Mouse (Mus musculus): ENCODE data around the gene Epyc. TPM values are rescaled to one million over a fixed set of nuclear protein-coding genes. Genes with fewer than 3 reads are reported as not detected.

The Epyc gene
- total and polyA plus RNA-seq, 2 experiments from 2014 or later: 0.30 to 1.8 TPM

GRCm38 (mm10) chr10:97659489-97659888, 15.6 kb downstream of the Epyc start:
- no peak overlapping the region for H3K4me2 ChIP-seq (ENCODE audit: low read depth, low read length)
- TF ChIP-seq CTCF (IDR thresholded peaks at IDR 0.05; ENCODE audit: low read depth) (no peak), EP300 (IDR thresholded peaks at IDR 0.05; ENCODE audit: low read depth) (no peak)
- H3K27me3 ChIP-seq (ENCODE audit: control insufficient read depth, insufficient read depth, low read length): no peaks in the 10 kb centered on the region
- ATAC-seq (ENCODE audit: insufficient read depth, low read depth): no peak
- no peaks in the 10 kb centered on the region for H3K36me3 ChIP-seq (replicated peaks; ENCODE audit: control insufficient read depth, insufficient read depth, low read length)
- H3K4me3 ChIP-seq (ENCODE audit: low read depth, low read length): no peak overlapping the region
- no peak for DNase-seq (ENCODE audit: low spot score)
- H3K27ac ChIP-seq (ENCODE audit: low read depth): no peak overlapping the region
- H3K4me1 ChIP-seq (ENCODE audit: control insufficient read depth, insufficient read depth): no peaks in the 10 kb centered on the region
- no peak overlapping the region for H3K9ac ChIP-seq (replicated peaks; ENCODE audit: low read depth, low read length)
- H3K9me3 ChIP-seq (replicated peaks; ENCODE audit: control insufficient read depth, low read length): no peaks in the 10 kb centered on the region
- WGBS: 75% methylated on average over 1 of the region's 1 CpGs

GRCm38 (mm10) chr10:97668656-97669055, 24.8 kb downstream of the Epyc start:
- no peaks in the 10 kb centered on the region for H3K27me3 ChIP-seq (ENCODE audit: control insufficient read depth, insufficient read depth, low read length)
- TF ChIP-seq CTCF (IDR thresholded peaks at IDR 0.05; ENCODE audit: low read depth) (no peak), EP300 (IDR thresholded peaks at IDR 0.05; ENCODE audit: low read depth) (no peak)
- no peak overlapping the region for H3K4me3 ChIP-seq (ENCODE audit: low read depth, low read length)
- ATAC-seq (ENCODE audit: insufficient read depth, low read depth): no peak
- no peak for DNase-seq (ENCODE audit: low spot score)
- no peak overlapping the region for H3K4me2 ChIP-seq (ENCODE audit: low read depth, low read length)
- H3K27ac ChIP-seq (ENCODE audit: low read depth): no peak overlapping the region
- H3K9ac ChIP-seq (replicated peaks; ENCODE audit: low read depth, low read length): no peak overlapping the region
- H3K9me3 ChIP-seq (replicated peaks; ENCODE audit: control insufficient read depth, low read length): no peaks in the 10 kb centered on the region
- H3K36me3 ChIP-seq (replicated peaks; ENCODE audit: control insufficient read depth, insufficient read depth, low read length): no peaks in the 10 kb centered on the region
- 55% methylated on average over 4 of the region's 4 CpGs for WGBS
- no peaks in the 10 kb centered on the region for H3K4me1 ChIP-seq (ENCODE audit: control insufficient read depth, insufficient read depth)

- DNase-seq (ENCODE audit: low spot score): peak; percentile 66
Observed at GRCm38 (mm10) chr10:97670202-97670601, 26.3 kb downstream of the Epyc start.

GRCm38 (mm10) chr10:97673239-97673638, 29.4 kb downstream of the Epyc start:
- no peaks in the 10 kb centered on the region for H3K36me3 ChIP-seq (replicated peaks; ENCODE audit: control insufficient read depth, insufficient read depth, low read length)
- no peak for DNase-seq (ENCODE audit: low spot score)
- H3K9ac ChIP-seq (replicated peaks; ENCODE audit: low read depth, low read length): no peak overlapping the region
- no peaks in the 10 kb centered on the region for H3K4me1 ChIP-seq (ENCODE audit: control insufficient read depth, insufficient read depth)
- no peaks in the 10 kb centered on the region for H3K9me3 ChIP-seq (replicated peaks; ENCODE audit: control insufficient read depth, low read length)
- H3K4me2 ChIP-seq (ENCODE audit: low read depth, low read length): no peak overlapping the region
- no peaks in the 10 kb centered on the region for H3K27me3 ChIP-seq (ENCODE audit: control insufficient read depth, insufficient read depth, low read length)
- no peak for ATAC-seq (ENCODE audit: insufficient read depth, low read depth)
- 49% methylated on average over 2 of the region's 2 CpGs for WGBS
- H3K4me3 ChIP-seq (ENCODE audit: low read depth, low read length): no peak overlapping the region
- H3K27ac ChIP-seq (ENCODE audit: low read depth): no peak overlapping the region
- no peak for TF ChIP-seq CTCF (IDR thresholded peaks at IDR 0.05; ENCODE audit: low read depth)
- TF ChIP-seq EP300 (IDR thresholded peaks at IDR 0.05; ENCODE audit: low read depth): no peak

More at GRCm38 (mm10) chr10:97670202-97670601, 26.3 kb downstream of the Epyc start:
- no peaks in the 10 kb centered on the region for H3K9me3 ChIP-seq (replicated peaks; ENCODE audit: control insufficient read depth, low read length)
- H3K4me3 ChIP-seq (ENCODE audit: low read depth, low read length): no peak overlapping the region
- TF ChIP-seq EP300 (IDR thresholded peaks at IDR 0.05; ENCODE audit: low read depth) (no peak), CTCF (IDR thresholded peaks at IDR 0.05; ENCODE audit: low read depth) (peak; percentile 66)
- H3K27me3 ChIP-seq (ENCODE audit: control insufficient read depth, insufficient read depth, low read length): no peaks in the 10 kb centered on the region
- 47% methylated on average over 4 of the region's 4 CpGs for WGBS
- H3K4me2 ChIP-seq (ENCODE audit: low read depth, low read length): no peak overlapping the region
- no peaks in the 10 kb centered on the region for H3K4me1 ChIP-seq (ENCODE audit: control insufficient read depth, insufficient read depth)
- no peak overlapping the region for H3K9ac ChIP-seq (replicated peaks; ENCODE audit: low read depth, low read length)
- no peak for ATAC-seq (ENCODE audit: insufficient read depth, low read depth)
- H3K36me3 ChIP-seq (replicated peaks; ENCODE audit: control insufficient read depth, insufficient read depth, low read length): no peaks in the 10 kb centered on the region
- no peak overlapping the region for H3K27ac ChIP-seq (ENCODE audit: low read depth)

GRCm38 (mm10) chr10:97682981-97683380, 39.1 kb downstream of the Epyc start:
- TF ChIP-seq EP300 (IDR thresholded peaks at IDR 0.05; ENCODE audit: low read depth) (no peak), CTCF (IDR thresholded peaks at IDR 0.05; ENCODE audit: low read depth) (no peak)
- H3K27ac ChIP-seq (ENCODE audit: low read depth): no peak overlapping the region
- H3K4me3 ChIP-seq (ENCODE audit: low read depth, low read length): no peak overlapping the region
- H3K4me1 ChIP-seq (ENCODE audit: control insufficient read depth, insufficient read depth): no peaks in the 10 kb centered on the region
- H3K9me3 ChIP-seq (replicated peaks; ENCODE audit: control insufficient read depth, low read length): no peaks in the 10 kb centered on the region
- ATAC-seq (ENCODE audit: insufficient read depth, low read depth) (no peak), DNase-seq (ENCODE audit: low spot score) (no peak)
- no peaks in the 10 kb centered on the region for H3K36me3 ChIP-seq (replicated peaks; ENCODE audit: control insufficient read depth, insufficient read depth, low read length)
- H3K4me2 ChIP-seq (ENCODE audit: low read depth, low read length): no peak overlapping the region
- no peak overlapping the region for H3K9ac ChIP-seq (replicated peaks; ENCODE audit: low read depth, low read length)
- H3K27me3 ChIP-seq (ENCODE audit: control insufficient read depth, insufficient read depth, low read length): no peaks in the 10 kb centered on the region

- Histone ChIP-seq H3K9ac (replicated peaks; ENCODE audit: low read depth, low read length) (no peak overlapping the region), H3K4me2 (ENCODE audit: low read depth, low read length) (no peak overlapping the region), H3K27me3 (ENCODE audit: control insufficient read depth, insufficient read depth, low read length) (no peaks in the 10 kb centered on the region), H3K27ac (ENCODE audit: low read depth) (no peak overlapping the region), H3K4me1 (ENCODE audit: control insufficient read depth, insufficient read depth) (no peaks in the 10 kb centered on the region), H3K4me3 (ENCODE audit: low read depth, low read length) (no peak overlapping the region), H3K36me3 (replicated peaks; ENCODE audit: control insufficient read depth, insufficient read depth, low read length) (no peaks in the 10 kb centered on the region), H3K9me3 (replicated peaks; ENCODE audit: control insufficient read depth, low read length) (no peaks in the 10 kb centered on the region)
- no peak for TF ChIP-seq CTCF (IDR thresholded peaks at IDR 0.05; ENCODE audit: low read depth)
- no peak for TF ChIP-seq EP300 (IDR thresholded peaks at IDR 0.05; ENCODE audit: low read depth)
- WGBS: 64% methylated on average over 1 of the region's 1 CpGs
- ATAC-seq (ENCODE audit: insufficient read depth, low read depth) (no peak), DNase-seq (ENCODE audit: low spot score) (no peak)
Observed at GRCm38 (mm10) chr10:97687198-97687597, 43.3 kb downstream of the Epyc start.

Data from heart, postnatal 0 days (tissue).